Mouse (Mus musculus): ENCODE results near the gene Rnft1.

DNA sequence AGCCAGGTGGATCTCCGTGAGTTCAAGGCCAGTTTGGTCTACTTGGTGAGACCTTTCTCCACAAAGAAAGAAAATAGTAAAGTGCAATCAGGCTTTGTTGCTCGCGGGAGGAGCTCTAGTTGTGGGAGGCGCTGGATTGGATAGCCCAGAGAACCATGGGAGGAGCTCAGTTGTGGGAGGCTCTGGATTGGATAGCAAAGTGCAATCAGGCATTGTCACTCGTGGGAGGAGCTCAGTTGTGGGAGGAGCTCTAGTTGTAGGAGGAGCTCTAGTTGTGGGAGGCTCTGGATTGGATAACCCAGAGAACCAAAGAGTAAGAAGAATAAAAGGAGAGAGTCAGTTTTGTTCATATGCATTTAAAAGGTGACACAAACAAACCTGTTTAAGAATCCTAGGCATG is 30.5 kb upstream of the Rnft1 start:
- no peak for TF ChIP-seq CTCF (IDR thresholded peaks at IDR 0.05; ENCODE audit: borderline replicate concordance, control insufficient read depth, extremely low read depth, insufficient read depth, low read length, poor library complexity)
- no peak for TF ChIP-seq POLR2A (IDR thresholded peaks at IDR 0.05; ENCODE audit: control insufficient read depth, extremely low read depth, insufficient read depth, low read length, poor library complexity)

Measured in thymus, adult 2 months (tissue).